Mouse (Mus musculus): ENCODE measurements around the gene Gins2. TPM values are rescaled to one million over a fixed set of nuclear protein-coding genes. Genes with fewer than 3 reads are reported as not detected.

Gene Gins2
- total and polyA plus RNA-seq, 2 experiments from 2014 or later: 5.3 to 9.6 TPM

- Histone ChIP-seq H3K9ac (no peak overlapping the region), H3K4me1 (ENCODE audit: insufficient read depth) (no peaks in the 10 kb centered on the region), H3K9me3 (ENCODE audit: low read length) (no peaks in the 10 kb centered on the region), H3K4me2 (ENCODE audit: low read depth) (no peak overlapping the region), H3K27me3 (ENCODE audit: insufficient read depth, low read length) (no peaks in the 10 kb centered on the region), H3K36me3 (ENCODE audit: insufficient read depth) (peaks cover 89% of the 10 kb centered on the region), H3K27ac (ENCODE audit: low read depth, low read length) (no peak overlapping the region), H3K4me3 (ENCODE audit: low read depth, low read length) (no peak overlapping the region)
- WGBS: 82% methylated on average over 19 of the region's 19 CpGs
- no peak for DNase-seq
- peak; percentile 15; the same call in 1 of the 2 replicates for TF ChIP-seq CTCF (IDR thresholded peaks at IDR 0.05; ENCODE audit: low read depth)
- no peak for ATAC-seq
Measured at GRCm38 (mm10) chr8:120574941-120575340, 14.2 kb downstream of the Gins2 start.

GRCm38 (mm10) chr8:120573866-120574265 is 15.2 kb downstream of the Gins2 start:
- peaks cover 88% of the 10 kb centered on the region for H3K36me3 ChIP-seq (ENCODE audit: insufficient read depth)
- no peak for TF ChIP-seq CTCF (IDR thresholded peaks at IDR 0.05; ENCODE audit: low read depth)

GRCm38 (mm10) chr8:120572534-120572933 is 16.6 kb downstream of the Gins2 start:
- Histone ChIP-seq H3K4me3 (ENCODE audit: low read depth, low read length) (no peak overlapping the region), H3K9ac (no peak overlapping the region), H3K27me3 (ENCODE audit: insufficient read depth, low read length) (no peaks in the 10 kb centered on the region), H3K27ac (ENCODE audit: low read depth, low read length) (no peak overlapping the region), H3K4me2 (ENCODE audit: low read depth) (no peak overlapping the region), H3K9me3 (ENCODE audit: low read length) (no peaks in the 10 kb centered on the region), H3K36me3 (ENCODE audit: insufficient read depth) (peaks cover 91% of the 10 kb centered on the region), H3K4me1 (ENCODE audit: insufficient read depth) (no peaks in the 10 kb centered on the region)
- ATAC-seq: no peak
- 67% methylated on average over 21 of the region's 21 CpGs for WGBS
- DNase-seq: no peak
- 0 out of 2 replicates have a peak, but pooled peaks have one; percentile 5 for TF ChIP-seq CTCF (IDR thresholded peaks at IDR 0.05; ENCODE audit: low read depth)

More at GRCm38 (mm10) chr8:120573866-120574265, 15.2 kb downstream of the Gins2 start:
- no peak for ATAC-seq
- Histone ChIP-seq H3K27me3 (ENCODE audit: insufficient read depth, low read length) (no peaks in the 10 kb centered on the region), H3K27ac (ENCODE audit: low read depth, low read length) (no peak overlapping the region), H3K4me3 (ENCODE audit: low read depth, low read length) (no peak overlapping the region), H3K4me2 (ENCODE audit: low read depth) (no peak overlapping the region), H3K9ac (no peak overlapping the region), H3K4me1 (ENCODE audit: insufficient read depth) (no peaks in the 10 kb centered on the region), H3K9me3 (ENCODE audit: low read length) (no peaks in the 10 kb centered on the region)
- 67% methylated on average over 11 of the region's 11 CpGs for WGBS
- DNase-seq: no peak

- Histone ChIP-seq H3K27me3 (ENCODE audit: insufficient read depth, low read length) (no peaks in the 10 kb centered on the region), H3K27ac (ENCODE audit: low read depth, low read length) (no peak overlapping the region), H3K9me3 (ENCODE audit: low read length) (no peaks in the 10 kb centered on the region), H3K4me3 (ENCODE audit: low read depth, low read length) (no peak overlapping the region), H3K4me2 (ENCODE audit: low read depth) (no peak overlapping the region), H3K9ac (no peak overlapping the region), H3K36me3 (ENCODE audit: insufficient read depth) (peaks cover 94% of the 10 kb centered on the region), H3K4me1 (ENCODE audit: insufficient read depth) (no peaks in the 10 kb centered on the region)
- DNase-seq: no peak
- WGBS: 80% methylated on average over 8 of the region's 8 CpGs
- TF ChIP-seq CTCF (IDR thresholded peaks at IDR 0.05; ENCODE audit: low read depth): no peak
- no peak for ATAC-seq
Measured at GRCm38 (mm10) chr8:120571561-120571960, 17.5 kb downstream of the Gins2 start.

- H3K27me3 ChIP-seq (ENCODE audit: insufficient read depth, low read length): no peaks in the 10 kb centered on the region
- H3K36me3 ChIP-seq (ENCODE audit: insufficient read depth): peaks cover 82% of the 10 kb centered on the region
- peak; percentile 72 for ATAC-seq
- no peak overlapping the region for H3K4me3 ChIP-seq (ENCODE audit: low read depth, low read length)
- H3K9me3 ChIP-seq (ENCODE audit: low read length): no peaks in the 10 kb centered on the region
- DNase-seq: peak; percentile 86
- H3K9ac ChIP-seq: no peak overlapping the region
- H3K27ac ChIP-seq (ENCODE audit: low read depth, low read length): peak overlapping the region; percentile 57
- peak; percentile 94 for TF ChIP-seq CTCF (IDR thresholded peaks at IDR 0.05; ENCODE audit: low read depth)
- H3K4me2 ChIP-seq (ENCODE audit: low read depth): no peak overlapping the region
- WGBS: 50% methylated on average over 13 of the region's 13 CpGs
- H3K4me1 ChIP-seq (ENCODE audit: insufficient read depth): no peaks in the 10 kb centered on the region
Measured at GRCm38 (mm10) chr8:120569939-120570715, 19.0 kb downstream of the Gins2 start.

- no peak for ATAC-seq
- DNase-seq: no peak
- no peaks in the 10 kb centered on the region for H3K27me3 ChIP-seq (ENCODE audit: insufficient read depth, low read length)
- H3K9ac ChIP-seq: no peak overlapping the region
- no peaks in the 10 kb centered on the region for H3K9me3 ChIP-seq (ENCODE audit: low read length)
- no peak overlapping the region for H3K27ac ChIP-seq (ENCODE audit: low read depth, low read length)
- 93% methylated on average over 17 of the region's 17 CpGs for WGBS
- no peak overlapping the region for H3K4me3 ChIP-seq (ENCODE audit: low read depth, low read length)
- H3K4me1 ChIP-seq (ENCODE audit: insufficient read depth): no peaks in the 10 kb centered on the region
- TF ChIP-seq CTCF (IDR thresholded peaks at IDR 0.05; ENCODE audit: low read depth): no peak
- no peak overlapping the region for H3K4me2 ChIP-seq (ENCODE audit: low read depth)
- H3K36me3 ChIP-seq (ENCODE audit: insufficient read depth): peaks cover 72% of the 10 kb centered on the region
Measured at GRCm38 (mm10) chr8:120569123-120569522, 20.0 kb downstream of the Gins2 start.

GRCm38 (mm10) chr8:120568164-120568798 is 20.8 kb downstream of the Gins2 start:
- Histone ChIP-seq H3K4me3 (ENCODE audit: low read depth, low read length) (no peak overlapping the region), H3K9ac (no peak overlapping the region), H3K27ac (ENCODE audit: low read depth, low read length) (no peak overlapping the region), H3K4me1 (ENCODE audit: insufficient read depth) (peaks cover 7% of the 10 kb centered on the region; the same call in 1 of the 2 replicates), H3K27me3 (ENCODE audit: insufficient read depth, low read length) (no peaks in the 10 kb centered on the region), H3K9me3 (ENCODE audit: low read length) (no peaks in the 10 kb centered on the region), H3K4me2 (ENCODE audit: low read depth) (no peak overlapping the region), H3K36me3 (ENCODE audit: insufficient read depth) (peaks cover 64% of the 10 kb centered on the region)
- 96% methylated on average over 37 of the region's 37 CpGs for WGBS
- no peak for TF ChIP-seq CTCF (IDR thresholded peaks at IDR 0.05; ENCODE audit: low read depth)
- no peak for ATAC-seq
- no peak for DNase-seq
